Mouse (Mus musculus): Measurements from ENCODE around the gene Mlst8. TPM values are rescaled to one million over a fixed set of nuclear protein-coding genes. Genes with fewer than 3 reads are reported as not detected.

Mlst8 gene
- polyA plus RNA-seq, 2 experiments: 9.6 to 13.5 TPM

DNA sequence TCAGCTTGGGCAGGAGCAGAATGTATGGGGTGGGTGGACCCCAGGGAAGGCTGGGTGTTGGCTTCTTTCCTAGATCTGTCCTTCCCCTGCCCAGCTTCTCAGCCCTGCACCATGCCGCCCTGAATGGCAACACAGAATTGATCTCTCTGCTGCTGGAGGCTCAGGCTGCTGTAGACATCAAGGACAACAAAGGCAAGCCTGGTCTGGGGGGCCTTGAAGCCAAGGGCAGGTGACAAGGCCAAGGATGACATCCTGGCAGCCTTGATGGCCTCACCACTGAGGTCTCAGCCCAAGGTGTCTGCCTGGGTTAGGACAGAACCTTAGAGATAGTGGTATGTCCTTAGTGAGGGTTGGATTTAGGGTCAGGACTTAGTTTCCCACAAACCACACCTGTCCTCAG lies 17.1 kb upstream of the Mlst8 start:
- DNase-seq (ENCODE audit: low read depth in 3 of 3, low spot score in 3 of 3) (no peak), ATAC-seq (ENCODE audit: insufficient read depth) (no peak)
- TF ChIP-seq EP300 (IDR thresholded peaks at IDR 0.05; ENCODE audit: low read depth): no peak
- no peak for TF ChIP-seq CTCF (IDR thresholded peaks at IDR 0.05; ENCODE audit: low read depth)
- no peak overlapping the region for H3K4me3 ChIP-seq (ENCODE audit: insufficient read depth in 1 of 2, low read depth in 2 of 2, low read length in 2 of 2)
- no peak overlapping the region for H3K9ac ChIP-seq (replicated peaks)
- H3K9me3 ChIP-seq (ENCODE audit: control insufficient read depth, low read length): no peaks in the 10 kb centered on the region
- H3K36me3 ChIP-seq (replicated peaks; ENCODE audit: control insufficient read depth, insufficient read depth, low read depth): no peaks in the 10 kb centered on the region
- no peak overlapping the region for H3K4me2 ChIP-seq (ENCODE audit: low read depth)
- no peaks in the 10 kb centered on the region for H3K27me3 ChIP-seq (ENCODE audit: control insufficient read depth, insufficient read depth, low read length)
- WGBS (ENCODE audit: insufficient replicate concordance): 24% methylated on average over 1 of the region's 1 CpGs
- H3K27ac ChIP-seq: no peak overlapping the region
- no peaks in the 10 kb centered on the region for H3K4me1 ChIP-seq (replicated peaks; ENCODE audit: control insufficient read depth in 2 of 2, insufficient read depth in 2 of 2, low read length in 1 of 2)

DNA sequence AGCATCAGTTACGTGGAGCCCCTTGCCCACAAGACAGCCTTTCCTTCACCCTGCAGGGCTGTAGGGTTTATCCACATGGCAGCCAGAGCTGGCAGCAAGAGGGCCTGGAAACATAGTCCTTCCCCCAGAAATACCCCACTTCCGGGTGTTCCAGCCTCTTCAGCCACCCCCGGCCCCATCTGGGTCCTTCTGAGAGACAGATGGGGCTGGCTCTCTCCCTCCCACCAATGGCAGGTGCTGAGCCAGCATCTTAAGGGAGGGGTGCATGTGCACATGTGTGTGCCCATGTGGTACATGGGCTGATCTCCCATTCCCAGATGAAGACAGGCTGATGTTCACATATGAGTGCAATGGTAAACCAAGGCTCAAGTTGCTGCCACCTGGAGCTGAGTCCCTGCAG lies 16.6 kb upstream of the Mlst8 start:
- no peak for DNase-seq (ENCODE audit: low read depth in 3 of 3, low spot score in 3 of 3)
- no peak overlapping the region for H3K4me3 ChIP-seq (ENCODE audit: insufficient read depth in 1 of 2, low read depth in 2 of 2, low read length in 2 of 2)
- no peak overlapping the region for H3K4me2 ChIP-seq (ENCODE audit: low read depth)
- no peaks in the 10 kb centered on the region for H3K9me3 ChIP-seq (ENCODE audit: control insufficient read depth, low read length)
- peaks cover 5% of the 10 kb centered on the region; the same call in 1 of the 2 replicates for H3K27me3 ChIP-seq (ENCODE audit: control insufficient read depth, insufficient read depth, low read length)
- no peaks in the 10 kb centered on the region for H3K36me3 ChIP-seq (replicated peaks; ENCODE audit: control insufficient read depth, insufficient read depth, low read depth)
- no peak overlapping the region for H3K9ac ChIP-seq (replicated peaks)
- WGBS (ENCODE audit: insufficient replicate concordance): 75% methylated on average over 3 of the region's 3 CpGs
- H3K27ac ChIP-seq: no peak overlapping the region
- no peaks in the 10 kb centered on the region for H3K4me1 ChIP-seq (replicated peaks; ENCODE audit: control insufficient read depth in 2 of 2, insufficient read depth in 2 of 2, low read length in 1 of 2)
- TF ChIP-seq EP300 (IDR thresholded peaks at IDR 0.05; ENCODE audit: low read depth) (no peak), CTCF (IDR thresholded peaks at IDR 0.05; ENCODE audit: low read depth) (no peak)
- ATAC-seq (ENCODE audit: insufficient read depth): no peak

DNA sequence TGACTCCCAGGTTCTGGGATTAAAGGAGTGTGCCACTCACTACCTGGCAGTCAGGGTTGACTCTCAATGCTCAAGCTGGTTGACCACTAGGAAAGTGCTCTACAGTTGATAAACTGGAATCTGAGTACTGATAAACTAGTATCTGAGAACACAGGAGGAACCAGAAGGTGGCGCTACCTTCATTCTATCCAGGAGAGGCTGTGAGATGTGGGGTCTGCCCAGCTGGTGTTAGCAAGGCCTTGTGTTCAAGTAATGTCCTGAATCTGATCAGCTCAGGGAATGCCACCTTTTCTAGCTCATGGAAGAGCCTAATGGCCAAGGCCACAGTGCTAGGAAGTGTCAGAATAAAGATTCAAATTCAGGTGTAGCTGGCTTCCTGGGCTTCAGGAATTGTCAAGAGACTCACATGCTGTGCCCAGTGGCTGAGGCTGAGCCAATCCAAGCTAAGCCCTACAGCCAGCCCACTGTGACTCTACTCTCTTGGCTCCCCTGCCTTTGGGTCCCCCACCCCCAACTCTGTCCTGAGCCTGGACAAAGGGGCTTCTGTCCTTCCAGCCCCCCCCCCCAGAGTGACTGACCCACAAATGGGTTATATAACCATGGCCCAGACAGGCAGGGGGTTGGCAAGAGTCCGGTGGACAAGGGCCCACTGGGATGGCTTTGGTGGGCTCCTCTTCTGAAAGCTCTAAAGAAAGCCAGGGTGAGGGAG lies 15.9 kb upstream of the Mlst8 start:
- DNase-seq (ENCODE audit: low read depth in 3 of 3, low spot score in 3 of 3) (peak in 2 of 3 experiments; percentile 30 to 41), ATAC-seq (ENCODE audit: insufficient read depth) (no peak)
- TF ChIP-seq CTCF (IDR thresholded peaks at IDR 0.05; ENCODE audit: low read depth) (peak; percentile 79), EP300 (IDR thresholded peaks at IDR 0.05; ENCODE audit: low read depth) (no peak)
- H3K9ac ChIP-seq (replicated peaks): no peak overlapping the region
- no peaks in the 10 kb centered on the region for H3K9me3 ChIP-seq (ENCODE audit: control insufficient read depth, low read length)
- H3K4me1 ChIP-seq (replicated peaks; ENCODE audit: control insufficient read depth in 2 of 2, insufficient read depth in 2 of 2, low read length in 1 of 2): no peaks in the 10 kb centered on the region
- H3K4me2 ChIP-seq (ENCODE audit: low read depth): no peak overlapping the region
- peaks cover 11% of the 10 kb centered on the region for H3K27me3 ChIP-seq (ENCODE audit: control insufficient read depth, insufficient read depth, low read length)
- H3K4me3 ChIP-seq (ENCODE audit: insufficient read depth in 1 of 2, low read depth in 2 of 2, low read length in 2 of 2): no peak overlapping the region
- WGBS (ENCODE audit: insufficient replicate concordance): 44% methylated on average over 2 of the region's 2 CpGs
- H3K36me3 ChIP-seq (replicated peaks; ENCODE audit: control insufficient read depth, insufficient read depth, low read depth): no peaks in the 10 kb centered on the region
- no peak overlapping the region for H3K27ac ChIP-seq

DNA sequence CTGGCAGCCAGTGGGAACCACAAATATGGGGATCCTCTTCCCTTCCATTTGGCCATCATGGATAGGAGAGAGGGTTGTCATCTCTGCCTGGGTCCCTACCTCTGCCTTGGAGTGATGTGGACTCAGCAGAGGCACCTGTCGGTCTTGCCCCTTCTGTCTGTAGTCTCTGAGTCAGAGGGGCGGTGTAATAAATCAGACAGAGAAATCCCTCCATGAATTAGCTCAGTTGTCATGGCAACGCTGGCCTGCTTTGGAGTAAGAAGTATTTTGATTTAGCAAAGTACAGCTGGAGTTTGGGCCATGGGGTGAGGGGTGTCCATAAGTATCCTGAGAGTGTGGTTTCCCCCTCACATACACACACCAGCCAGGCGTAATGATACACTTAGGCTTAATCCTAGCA lies 11.5 kb upstream of the Mlst8 start:
- DNase-seq (ENCODE audit: low read depth in 3 of 3, low spot score in 3 of 3) (no peak), ATAC-seq (ENCODE audit: insufficient read depth) (no peak)
- Histone ChIP-seq H3K9me3 (ENCODE audit: control insufficient read depth, low read length) (no peaks in the 10 kb centered on the region), H3K36me3 (replicated peaks; ENCODE audit: control insufficient read depth, insufficient read depth, low read depth) (no peaks in the 10 kb centered on the region), H3K4me2 (ENCODE audit: low read depth) (no peak overlapping the region), H3K27me3 (ENCODE audit: control insufficient read depth, insufficient read depth, low read length) (peaks cover 44% of the 10 kb centered on the region), H3K4me1 (replicated peaks; ENCODE audit: control insufficient read depth in 2 of 2, insufficient read depth in 2 of 2, low read length in 1 of 2) (no peaks in the 10 kb centered on the region), H3K27ac (no peak overlapping the region), H3K4me3 (ENCODE audit: insufficient read depth in 1 of 2, low read depth in 2 of 2, low read length in 2 of 2) (no peak overlapping the region), H3K9ac (replicated peaks) (no peak overlapping the region)
- TF ChIP-seq CTCF (IDR thresholded peaks at IDR 0.05; ENCODE audit: low read depth): no peak
- TF ChIP-seq EP300 (IDR thresholded peaks at IDR 0.05; ENCODE audit: low read depth): no peak
- WGBS (ENCODE audit: insufficient replicate concordance): 69% methylated on average over 4 of the region's 4 CpGs

DNA sequence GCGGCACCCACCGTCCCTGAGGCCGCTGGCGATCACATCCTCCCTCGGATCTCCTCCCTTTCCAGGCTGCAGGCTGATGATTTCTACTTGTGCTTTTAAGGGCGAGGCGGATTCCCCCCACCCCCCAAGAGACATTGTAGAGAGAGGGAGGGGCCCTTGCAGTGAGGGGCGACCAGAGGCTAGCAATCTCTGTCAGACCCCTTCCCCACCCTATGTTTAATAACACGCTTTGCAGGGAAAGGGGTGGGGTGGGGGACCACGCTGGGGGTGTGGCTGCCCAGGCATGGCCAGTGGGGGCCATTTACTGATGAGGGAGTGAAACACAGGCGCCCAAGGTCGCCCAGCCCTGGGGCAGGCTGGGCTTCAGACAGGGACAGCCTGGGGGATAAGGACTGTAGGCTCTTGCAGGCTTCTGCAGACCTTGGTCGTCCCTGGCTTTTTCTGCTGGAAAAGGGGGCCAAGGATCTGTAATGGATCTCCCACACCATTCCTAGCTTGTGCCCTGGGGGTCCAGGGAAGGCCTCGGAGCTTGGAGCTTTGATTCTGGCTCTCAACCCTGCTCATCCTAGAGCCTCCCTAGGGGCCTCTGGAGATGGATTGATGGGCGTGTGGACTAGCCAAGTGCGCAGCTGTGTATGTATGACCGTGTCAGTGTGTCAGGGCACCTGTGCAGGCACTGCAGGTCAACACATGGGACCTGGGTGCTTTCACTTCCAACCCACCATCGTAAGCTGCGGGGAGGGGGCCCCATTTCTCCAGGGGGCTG lies 10.6 kb upstream of the Mlst8 start:
- Histone ChIP-seq H3K4me2 (ENCODE audit: low read depth) (peak overlapping the region; percentile 51), H3K27ac (no peak overlapping the region), H3K9ac (replicated peaks) (no peak overlapping the region), H3K27me3 (ENCODE audit: control insufficient read depth, insufficient read depth, low read length) (peaks cover 44% of the 10 kb centered on the region), H3K9me3 (ENCODE audit: control insufficient read depth, low read length) (no peaks in the 10 kb centered on the region), H3K4me3 (ENCODE audit: insufficient read depth in 1 of 2, low read depth in 2 of 2, low read length in 2 of 2) (peak overlapping the region in 1 of 2 experiments; percentile 40; a peak in 1 of 4 replicates), H3K36me3 (replicated peaks; ENCODE audit: control insufficient read depth, insufficient read depth, low read depth) (no peaks in the 10 kb centered on the region), H3K4me1 (replicated peaks; ENCODE audit: control insufficient read depth in 2 of 2, insufficient read depth in 2 of 2, low read length in 1 of 2) (no peaks in the 10 kb centered on the region)
- ATAC-seq (ENCODE audit: insufficient read depth): no peak
- WGBS (ENCODE audit: insufficient replicate concordance): 24% methylated on average over 19 of the region's 19 CpGs
- TF ChIP-seq EP300 (IDR thresholded peaks at IDR 0.05; ENCODE audit: low read depth) (no peak), CTCF (IDR thresholded peaks at IDR 0.05; ENCODE audit: low read depth) (no peak)
- no peak for DNase-seq (ENCODE audit: low read depth in 3 of 3, low spot score in 3 of 3)

Data from liver, embryonic 14.5 days (tissue).